Mouse (Mus musculus) liver, adult 2 months (tissue): ENCODE measurements around the gene Ptgir. TPM values are rescaled to one million over a fixed set of nuclear protein-coding genes. Genes with fewer than 3 reads are reported as not detected.

Source experiments
- DNase-seq: peaks from one replicate; pipeline ENCODE4 v3.0.0-alpha.2; 2011; ENCODE audit warnings: low read depth, low spot score; ENCODE audit errors: extremely low read depth
- H3K27ac ChIP-seq: fragments of 200-500 bp; replicated peaks from 2 replicates; pipeline ENCODE4 v1.5.1; 2012; ENCODE audit warnings: low read depth, mild to moderate bottlenecking, control low read depth, inconsistent platforms, low read length; ENCODE audit not compliant: insufficient read depth
- H3K27me3 ChIP-seq: fragments of 200-500 bp; 2 replicates; pipeline ENCODE4 v1.6.1; 2012; ENCODE audit warnings: mild to moderate bottlenecking, moderate library complexity, low read length, inconsistent platforms; ENCODE audit not compliant: control insufficient read depth, insufficient read depth
- H3K36me3 ChIP-seq: fragments of 200-500 bp; 2 replicates; pipeline ENCODE4 v1.6.1; 2012; ENCODE audit warnings: low read length, inconsistent platforms; ENCODE audit not compliant: control insufficient read depth, insufficient read depth
- H3K4me1 ChIP-seq: fragments of 200-500 bp; 2 replicates; pipeline ENCODE4 v1.6.1; 2011; ENCODE audit warnings: low read length; ENCODE audit not compliant: control insufficient read depth, insufficient read depth
- H3K4me3 ChIP-seq: fragments of 200-500 bp; 2 replicates; pipeline ENCODE4 v1.5.1; 2011; ENCODE audit warnings: low read depth, mild to moderate bottlenecking, control low read depth, low read length, moderate library complexity; ENCODE audit not compliant: insufficient read depth
- H3K79me2 ChIP-seq: fragments of 200-500 bp; 2 replicates; pipeline ENCODE4 v1.6.1; 2012; ENCODE audit warnings: inconsistent platforms, mild to moderate bottlenecking, low read length, moderate library complexity; ENCODE audit not compliant: control insufficient read depth, insufficient read depth
- H3K9ac ChIP-seq: fragments of 200-500 bp; 2 replicates; pipeline ENCODE4 v1.6.1; 2012; ENCODE audit warnings: low read depth, mild to moderate bottlenecking, control low read depth, inconsistent platforms, low read length
- CTCF ChIP-seq: fragments of 200-500 bp; IDR thresholded peaks from 2 replicates; pipeline ENCODE4 v1.5.1; 2011; ENCODE audit warnings: low read depth, low read length, control low read depth
- POLR2A ChIP-seq: fragments of 200-500 bp; IDR thresholded peaks from 2 replicates; pipeline ENCODE4 v1.6.1; 2011; ENCODE audit warnings: low read length, control low read depth; ENCODE audit not compliant: insufficient read depth; ENCODE audit errors: extremely low read depth
- WGBS: fragments of 180-500 bp; shearing (Covaris S2); methylation state at CpG from one replicate; pipeline ENCODE4 v1.1.7; 2018; 5-methylcytosine and 5-hydroxymethylcytosine counted together
- polyA plus RNA-seq: library from polyadenylated mRNA; depleted of rRNA; stranded (reverse); fragments of >200 nt; gene quantifications from 2 replicates; pipeline ENCODE4 v1.2.3, GENCODE M21; 2012
- total RNA-seq: library from RNA; depleted of rRNA; stranded (reverse); fragments of >200 nt; gene quantifications from 2 replicates; pipeline ENCODE4 v1.2.3, GENCODE M21; 2014

Gene Ptgir
- total and polyA plus RNA-seq, 2 experiments, result 0.09 to 0.33 TPM

DNA sequence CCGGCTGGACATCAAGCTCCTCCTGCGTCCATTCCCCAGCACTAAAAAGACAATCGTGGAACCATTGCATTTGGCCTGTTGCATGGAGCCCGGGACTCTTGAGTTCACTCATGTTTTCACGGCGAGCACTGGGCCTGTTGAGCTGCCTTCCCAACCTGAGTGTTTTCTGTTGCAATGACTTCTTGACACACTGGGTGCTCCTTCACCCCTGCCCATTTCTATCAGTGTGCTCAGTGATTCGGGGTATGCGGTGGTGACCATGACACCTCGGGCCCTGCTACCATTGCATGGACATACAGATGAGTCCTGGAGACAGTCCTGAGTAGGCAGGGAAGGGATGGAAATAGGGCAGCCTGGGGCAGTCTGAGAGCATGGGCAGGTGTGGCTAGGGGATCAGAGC, 33.8 kb upstream of the Ptgir start:
- Histone ChIP-seq H3K4me1 (no peaks in the 10 kb centered on the region; the same call in 1 of the 2 replicates), H3K27me3 (peaks cover 4% of the 10 kb centered on the region; the same call in 1 of the 2 replicates)

GRCm38 (mm10) chr7:16873392-16873791, 32.9 kb upstream of the Ptgir start:
- DNase-seq, result no peak
- Histone ChIP-seq H3K27ac (no peak overlapping the region), H3K79me2 (no peaks in the 10 kb centered on the region), H3K4me1 (no peaks in the 10 kb centered on the region; the same call in 1 of the 2 replicates), H3K9ac (no peak overlapping the region), H3K36me3 (peaks cover 3% of the 10 kb centered on the region; the same call in 1 of the 2 replicates), H3K27me3 (peaks cover 4% of the 10 kb centered on the region; the same call in 1 of the 2 replicates), H3K4me3 (no peak overlapping the region)
- TF ChIP-seq CTCF (no peak), POLR2A (no peak)
- 92% methylated on average over 4 of the region's 4 CpGs for WGBS

More for the DNA sequence above, 33.8 kb upstream of the Ptgir start:
- no peaks in the 10 kb centered on the region for H3K79me2 ChIP-seq
- no peak overlapping the region for H3K27ac ChIP-seq
- TF ChIP-seq CTCF (no peak), POLR2A (no peak)
- no peak overlapping the region for H3K9ac ChIP-seq
- 93% methylated on average over 9 of the region's 9 CpGs for WGBS
- DNase-seq, result no peak
- peaks cover 3% of the 10 kb centered on the region; the same call in 1 of the 2 replicates for H3K36me3 ChIP-seq
- H3K4me3 ChIP-seq, result no peak overlapping the region

GRCm38 (mm10) chr7:16874190-16874589, 32.1 kb upstream of the Ptgir start:
- Histone ChIP-seq H3K27me3 (peaks cover 4% of the 10 kb centered on the region; the same call in 1 of the 2 replicates), H3K4me1 (no peaks in the 10 kb centered on the region; the same call in 1 of the 2 replicates), H3K4me3 (no peak overlapping the region), H3K79me2 (no peaks in the 10 kb centered on the region), H3K9ac (no peak overlapping the region), H3K36me3 (peaks cover 3% of the 10 kb centered on the region; the same call in 1 of the 2 replicates), H3K27ac (peak overlapping the region; percentile 31; the same call in 1 of the 2 replicates)
- 1% methylated on average over 17 of the region's 17 CpGs for WGBS
- no peak for TF ChIP-seq POLR2A
- TF ChIP-seq CTCF, result peak; percentile 96
- DNase-seq, result peak; percentile 63

- Histone ChIP-seq H3K4me3 (peak overlapping the region; percentile 18), H3K27ac (peak overlapping the region; percentile 31; the same call in 1 of the 2 replicates), H3K4me1 (no peaks in the 10 kb centered on the region; the same call in 1 of the 2 replicates), H3K27me3 (peaks cover 4% of the 10 kb centered on the region; the same call in 1 of the 2 replicates), H3K9ac (no peak overlapping the region), H3K36me3 (peaks cover 3% of the 10 kb centered on the region; the same call in 1 of the 2 replicates), H3K79me2 (no peaks in the 10 kb centered on the region)
- peak; percentile 28; the same call in 1 of the 2 replicates for TF ChIP-seq CTCF
- TF ChIP-seq POLR2A, result no peak
- WGBS, result under 1% methylated on average over 33 of the region's 33 CpGs
- peak; percentile 96 for DNase-seq
These were observed 31.5 kb upstream of the Ptgir start for GRCm38 (mm10) chr7:16874756-16875309.

- peak within 1 kb of the TSS; percentile 31; the same call in 1 of the 2 replicates for H3K27ac ChIP-seq
- 13% methylated on average over 1 of the region's 1 CpGs for WGBS
These were observed 31.2 kb upstream of the Ptgir start, which contains the start of gene Dact3 for GRCm38 (mm10) chr7:16875310-16875325. Dact3 (plus strand) TSS chr7:16875317.

GRCm38 (mm10) chr7:16875326-16875725, 31.0 kb upstream of the Ptgir start:
- under 1% methylated on average over 42 of the region's 42 CpGs for WGBS
- peaks cover 4% of the 10 kb centered on the region; the same call in 1 of the 2 replicates for H3K27me3 ChIP-seq
- no peak overlapping the region for H3K27ac ChIP-seq
- peak overlapping the region; percentile 68 for H3K9ac ChIP-seq
- no peak for DNase-seq
- TF ChIP-seq POLR2A, result no peak
- TF ChIP-seq CTCF, result no peak
- H3K4me1 ChIP-seq, result no peaks in the 10 kb centered on the region; the same call in 1 of the 2 replicates
- H3K79me2 ChIP-seq, result no peaks in the 10 kb centered on the region
- H3K36me3 ChIP-seq, result no peaks in the 10 kb centered on the region
- H3K4me3 ChIP-seq, result peak overlapping the region; percentile 60

More at GRCm38 (mm10) chr7:16875310-16875325, 31.2 kb upstream of the Ptgir start, which contains the start of gene Dact3:
- Histone ChIP-seq H3K27me3 (peaks cover 4% of the 10 kb centered on the region; the same call in 1 of the 2 replicates), H3K79me2 (no peaks in the 10 kb centered on the region), H3K36me3 (peaks cover 1% of the 10 kb centered on the region; the same call in 1 of the 2 replicates), H3K9ac (peak within 1 kb of the TSS; percentile 68), H3K4me1 (no peaks in the 10 kb centered on the region; the same call in 1 of the 2 replicates), H3K4me3 (peak within 1 kb of the TSS; percentile 60)
- no peak for TF ChIP-seq POLR2A
- TF ChIP-seq CTCF, result no peak
- no peak for DNase-seq
